Mouse (Mus musculus): Measurements from ENCODE around the gene Rnf121. TPM values are rescaled to one million over a fixed set of nuclear protein-coding genes. Genes with fewer than 3 reads are reported as not detected.
"Not testable (repeated sequence)": the region's sequence is repeated elsewhere in the genome, so short reads cannot be mapped to it uniquely, and the experiment has no call there.

The Rnf121 gene
- polyA plus RNA-seq, 1 experiment from 2014 or later: 35.8 TPM

- no peak for TF ChIP-seq CTCF (IDR thresholded peaks at IDR 0.05)
- POLR2A ChIA-PET: interaction anchor here (0.7 kb wide), 1 partner anchor 34 kb away, joined by 4 read pairs; no protein-coding TSS in a partner anchor
- in situ Hi-C loops (cut with MboI; ENCODE audit: low pct_unique_long_range_greater_than_20kb): no loop called here
- DNase-seq (ENCODE audit: low read depth, low spot score) (no peak), ATAC-seq (no peak)
- CTCF ChIA-PET: interaction anchor here (1.5 kb wide), 1 partner anchor 29 kb away, joined by 4 read pairs; no protein-coding TSS in a partner anchor
- H3K27me3 ChIP-seq: no peaks in the 10 kb centered on the region
These were observed 41.4 kb downstream of the Rnf121 start for GRCm38 (mm10) chr7:102023821-102024220.

- POLR2A ChIA-PET; H3K27me3 ChIP-seq; in situ Hi-C loops (cut with MboI; ENCODE audit: low pct_unique_long_range_greater_than_20kb); DNase-seq (ENCODE audit: low read depth, low spot score); CTCF ChIA-PET; ATAC-seq: not testable (repeated sequence)
These were observed 44.3 kb downstream of the Rnf121 start for GRCm38 (mm10) chr7:102020934-102021333.

DNA sequence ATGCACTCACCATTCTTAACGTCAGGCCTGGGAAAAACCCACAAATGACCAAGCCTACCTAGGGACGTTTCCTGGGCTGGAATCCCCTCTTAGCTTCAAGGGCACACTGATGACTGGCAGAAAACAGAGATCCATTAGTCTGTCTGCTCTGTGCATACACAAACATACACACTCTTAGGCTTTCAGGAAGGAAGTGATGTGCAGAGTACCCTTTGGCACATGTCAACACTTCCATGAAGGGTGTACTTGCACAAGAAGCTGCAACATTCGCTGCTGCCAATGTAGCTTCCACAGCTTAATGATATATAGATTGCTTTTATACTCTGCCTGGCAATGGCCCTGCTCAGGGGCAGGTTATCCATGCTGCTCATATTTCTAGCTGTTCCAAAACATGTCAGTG lies 45.9 kb downstream of the Rnf121 start:
- in situ Hi-C loops (cut with MboI; ENCODE audit: low pct_unique_long_range_greater_than_20kb): no loop called here
- POLR2A ChIA-PET: no interaction called here
- TF ChIP-seq CTCF (IDR thresholded peaks at IDR 0.05): no peak
- H3K27me3 ChIP-seq: no peaks in the 10 kb centered on the region
- ATAC-seq (no peak), DNase-seq (ENCODE audit: low read depth, low spot score) (no peak)
- CTCF ChIA-PET: interaction anchor here (2.9 kb wide), 1 partner anchor 21 kb away, joined by 10 read pairs; no protein-coding TSS in a partner anchor

GRCm38 (mm10) chr7:102018590-102018989 lies 46.7 kb downstream of the Rnf121 start, which contains the start of gene Il18bp:
Il18bp (minus strand) TSS chr7:102018690.
- POLR2A ChIA-PET: no interaction called here
- in situ Hi-C loops (cut with MboI; ENCODE audit: low pct_unique_long_range_greater_than_20kb): no loop called here
- no peak for TF ChIP-seq CTCF (IDR thresholded peaks at IDR 0.05)
- no peak for ATAC-seq
- CTCF ChIA-PET: interaction anchor here (2.9 kb wide), 1 partner anchor 20 kb away, joined by 10 read pairs; no protein-coding TSS in a partner anchor
- no peaks in the 10 kb centered on the region for H3K27me3 ChIP-seq
- DNase-seq (ENCODE audit: low read depth, low spot score): no peak

- POLR2A ChIA-PET: no interaction called here
- TF ChIP-seq CTCF (IDR thresholded peaks at IDR 0.05): no peak
- in situ Hi-C loops (cut with MboI; ENCODE audit: low pct_unique_long_range_greater_than_20kb): no loop called here
- no peaks in the 10 kb centered on the region for H3K27me3 ChIP-seq
- DNase-seq (ENCODE audit: low read depth, low spot score): no peak
- CTCF ChIA-PET: interaction anchor here (0.9 to 2.9 kb wide), 2 partner anchors 12 to 19 kb away, joined by 3 to 10 read pairs; no protein-coding TSS in a partner anchor
- no peak for ATAC-seq
These were observed 47.2 kb downstream of the Rnf121 start for GRCm38 (mm10) chr7:102018034-102018433.

DNA sequence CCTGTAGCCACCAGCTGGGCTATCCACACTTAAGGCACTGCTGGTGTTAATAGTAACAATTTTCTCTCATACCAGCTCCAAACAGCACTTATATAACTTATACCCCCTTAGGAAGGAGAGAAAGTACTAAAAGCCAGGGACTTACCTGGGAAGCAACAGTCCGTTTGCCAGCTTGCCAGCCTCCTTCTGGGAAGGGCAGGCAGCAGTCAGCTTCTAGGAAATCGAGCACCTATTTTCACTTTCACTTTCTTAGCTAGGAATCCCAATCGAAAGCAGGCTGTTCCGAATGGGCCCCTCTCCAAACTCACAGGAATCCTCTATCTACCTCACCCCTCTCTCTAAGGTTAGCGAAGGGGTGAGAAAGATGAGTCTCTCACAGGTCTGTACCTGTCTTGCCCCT lies 47.8 kb downstream of the Rnf121 start:
- no peaks in the 10 kb centered on the region for H3K27me3 ChIP-seq
- no peak for TF ChIP-seq CTCF (IDR thresholded peaks at IDR 0.05)
- ATAC-seq (no peak), DNase-seq (ENCODE audit: low read depth, low spot score) (no peak)
- CTCF ChIA-PET: interaction anchor here (0.9 to 2.9 kb wide), 2 partner anchors 12 to 19 kb away, joined by 3 to 10 read pairs; no protein-coding TSS in a partner anchor
- POLR2A ChIA-PET: no interaction called here
- in situ Hi-C loops (cut with MboI; ENCODE audit: low pct_unique_long_range_greater_than_20kb): no loop called here

DNA sequence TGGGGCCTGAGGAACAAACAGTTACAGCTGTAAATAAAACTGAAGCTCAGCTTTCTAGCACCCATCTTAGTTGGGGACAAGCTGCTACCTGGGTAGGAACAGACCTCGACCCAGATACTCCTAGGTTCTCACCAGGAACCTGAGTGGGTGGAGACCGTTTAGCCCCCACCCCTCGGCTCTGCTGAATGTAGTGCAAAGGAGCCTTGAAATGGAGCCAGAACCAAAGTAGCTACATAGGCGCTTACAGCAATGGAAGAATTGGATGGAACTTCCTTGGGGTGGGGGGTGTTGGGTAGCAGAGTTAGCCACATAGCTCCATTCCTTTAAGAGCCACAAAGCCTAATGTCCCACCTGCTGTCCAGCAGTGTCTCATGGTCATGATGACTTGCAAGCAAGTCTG lies 48.3 kb downstream of the Rnf121 start:
- in situ Hi-C loops (cut with MboI; ENCODE audit: low pct_unique_long_range_greater_than_20kb): no loop called here
- CTCF ChIA-PET: interaction anchor here (0.7 to 2.9 kb wide), 3 partner anchors 11 to 33 kb away, joined by 3 to 10 read pairs (median 3); no protein-coding TSS in a partner anchor
- POLR2A ChIA-PET: no interaction called here
- DNase-seq (ENCODE audit: low read depth, low spot score) (no peak), ATAC-seq (no peak)
- H3K27me3 ChIP-seq: no peaks in the 10 kb centered on the region
- no peak for TF ChIP-seq CTCF (IDR thresholded peaks at IDR 0.05)

DNA sequence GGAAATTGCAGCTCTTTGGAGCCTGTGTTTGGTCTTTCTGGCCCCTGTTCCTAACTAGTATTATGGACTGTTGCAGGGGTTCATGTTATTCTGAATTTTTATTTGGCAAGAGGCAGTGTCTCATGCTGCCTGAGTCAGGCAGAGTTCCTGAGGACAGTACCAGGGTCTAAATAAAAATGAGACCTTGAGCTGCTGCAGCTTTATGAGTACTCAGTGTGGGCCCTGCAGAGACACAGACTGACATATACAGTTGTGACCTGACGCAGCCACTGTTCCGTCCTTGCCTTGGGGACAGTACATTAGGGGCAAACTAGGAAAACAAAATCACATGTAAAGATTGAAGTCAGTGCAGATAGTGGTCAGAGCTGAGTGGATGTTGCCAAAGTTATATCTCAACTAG lies 50.3 kb downstream of the Rnf121 start:
- no peaks in the 10 kb centered on the region for H3K27me3 ChIP-seq
- no peak for TF ChIP-seq CTCF (IDR thresholded peaks at IDR 0.05)
- ATAC-seq (no peak), DNase-seq (ENCODE audit: low read depth, low spot score) (no peak)
- in situ Hi-C loops (cut with MboI; ENCODE audit: low pct_unique_long_range_greater_than_20kb): no loop called here
- ChIA-PET CTCF (interaction anchor here (1.4 to 1.8 kb wide), 2 partner anchors 41 to 64 kb away, joined by 3 to 4 read pairs; no protein-coding TSS in a partner anchor), POLR2A (interaction anchor here (1.0 kb wide), 1 partner anchor 11 kb away, joined by 3 read pairs; no protein-coding TSS in a partner anchor)

GRCm38 (mm10) chr7:102013416-102013815 lies 51.9 kb downstream of the Rnf121 start:
- no peak for DNase-seq (ENCODE audit: low read depth, low spot score)
- ATAC-seq: no peak
- POLR2A ChIA-PET: interaction anchor here (0.8 kb wide), 1 partner anchor 19 kb away, joined by 3 read pairs; no protein-coding TSS in a partner anchor
- in situ Hi-C loops (cut with MboI; ENCODE audit: low pct_unique_long_range_greater_than_20kb): no loop called here
- H3K27me3 ChIP-seq: no peaks in the 10 kb centered on the region
- TF ChIP-seq CTCF (IDR thresholded peaks at IDR 0.05): no peak
- CTCF ChIA-PET: interaction anchor here (1.1 to 6.9 kb wide), 3 partner anchors 10 to 24 kb away, joined by 3 to 40 read pairs (median 4); no protein-coding TSS in a partner anchor

DNA sequence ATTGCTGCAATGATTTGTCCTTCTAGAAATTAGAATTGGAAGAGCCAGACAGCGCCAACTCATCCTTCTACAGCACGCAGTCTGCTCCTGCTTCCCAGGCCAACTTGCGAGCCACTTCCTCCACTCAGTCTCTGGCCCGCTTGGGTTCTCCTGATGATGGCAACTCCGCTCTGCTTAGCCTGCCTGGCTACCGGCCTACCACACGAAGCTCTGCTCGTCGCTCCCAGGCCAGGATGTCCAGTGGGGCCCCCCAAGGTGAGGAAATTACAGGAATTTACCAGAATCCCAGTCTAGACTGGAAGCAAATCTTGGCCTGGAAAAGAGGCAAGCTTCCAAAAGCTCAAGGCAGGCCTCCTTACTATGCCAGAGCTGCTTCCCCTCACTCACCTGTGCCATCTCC lies 53.4 kb downstream of the Rnf121 start:
- DNase-seq (ENCODE audit: low read depth, low spot score) (no peak), ATAC-seq (no peak)
- TF ChIP-seq CTCF (IDR thresholded peaks at IDR 0.05): no peak
- no peaks in the 10 kb centered on the region for H3K27me3 ChIP-seq
- ChIA-PET POLR2A (no interaction called here), CTCF (interaction anchor here (6.9 kb wide), 1 partner anchor 12 kb away, joined by 40 read pairs; no protein-coding TSS in a partner anchor)
- in situ Hi-C loops (cut with MboI; ENCODE audit: low pct_unique_long_range_greater_than_20kb): no loop called here

GRCm38 (mm10) chr7:102006520-102006919 lies 58.7 kb downstream of the Rnf121 start:
- POLR2A ChIA-PET: no interaction called here
- CTCF ChIA-PET: interaction anchor here (1.2 kb wide), 1 partner anchor 11 kb away, joined by 3 read pairs; no protein-coding TSS in a partner anchor
- in situ Hi-C loops (cut with MboI; ENCODE audit: low pct_unique_long_range_greater_than_20kb): no loop called here
- DNase-seq (ENCODE audit: low read depth, low spot score) (no peak), ATAC-seq (no peak)
- no peak for TF ChIP-seq CTCF (IDR thresholded peaks at IDR 0.05)
- H3K27me3 ChIP-seq: no peaks in the 10 kb centered on the region

All from Patski (cell line).